Mouse (Mus musculus) heart, embryonic 12.5 days (tissue): ENCODE results near the gene Sowaha. TPM values are rescaled to one million over a fixed set of nuclear protein-coding genes. Genes with fewer than 3 reads are reported as not detected.

Source experiments
- ATAC-seq: fragments of 200-750 bp; cut with Nextera tagmentation; 2 replicates; pipeline ENCODE4 v1.8.0; 2017; ENCODE audit warnings: moderate TSS enrichment, moderate library complexity; ENCODE audit not compliant: insufficient number of reproducible peaks, low FRiP score
- H3K27ac ChIP-seq: fragments of 300-500 bp; sonication (generic); 2 replicates; pipeline ENCODE4 v1.5.1; 2016; ENCODE audit warnings: mild to moderate bottlenecking, moderate library complexity; ENCODE audit not compliant: poor library complexity, severe bottlenecking
- H3K27me3 ChIP-seq: fragments of 300-500 bp; sonication (generic); replicated peaks from 2 replicates; pipeline ENCODE4 v1.6.1; 2016; ENCODE audit warnings: mild to moderate bottlenecking, moderate library complexity
- H3K36me3 ChIP-seq: fragments of 300-500 bp; sonication (generic); 2 replicates; pipeline ENCODE4 v1.6.1; 2016; ENCODE audit warnings: mild to moderate bottlenecking, moderate library complexity
- H3K4me1 ChIP-seq: fragments of 300-500 bp; sonication (generic); replicated peaks from 2 replicates; pipeline ENCODE4 v1.6.1; 2016; ENCODE audit warnings: mild to moderate bottlenecking
- H3K4me2 ChIP-seq: fragments of 300-500 bp; sonication (generic); 2 replicates; pipeline ENCODE4 v1.6.1; 2016; ENCODE audit warnings: mild to moderate bottlenecking, moderate library complexity
- H3K4me3 ChIP-seq: fragments of 300-500 bp; sonication (generic); 2 replicates; pipeline ENCODE4 v1.5.1; 2016; ENCODE audit warnings: mild to moderate bottlenecking
- H3K9ac ChIP-seq: fragments of 300-500 bp; sonication (generic); 2 replicates; pipeline ENCODE4 v1.6.1; 2016; ENCODE audit warnings: mild to moderate bottlenecking, moderate library complexity
- H3K9me3 ChIP-seq: fragments of 300-500 bp; sonication (generic); replicated peaks from 2 replicates; pipeline ENCODE4 v1.6.1; 2016; ENCODE audit warnings: mild to moderate bottlenecking, moderate library complexity
- WGBS: fragments of 180-500 bp; shearing (Covaris S2); methylation state at CpG from one replicate; pipeline ENCODE4 v1.1.7; 2016; 5-methylcytosine and 5-hydroxymethylcytosine counted together
- polyA plus RNA-seq: library from polyadenylated mRNA; unstranded; fragments of >200 nt; fragmentation: Nextera tagmentation; extraction: Ambion mirVana; gene quantifications from 2 replicates; pipeline ENCODE4 v1.2.1, GENCODE M21; 2016

The Sowaha gene
- polyA plus RNA-seq, 1 experiment from 2014 or later = 0.54 TPM

DNA sequence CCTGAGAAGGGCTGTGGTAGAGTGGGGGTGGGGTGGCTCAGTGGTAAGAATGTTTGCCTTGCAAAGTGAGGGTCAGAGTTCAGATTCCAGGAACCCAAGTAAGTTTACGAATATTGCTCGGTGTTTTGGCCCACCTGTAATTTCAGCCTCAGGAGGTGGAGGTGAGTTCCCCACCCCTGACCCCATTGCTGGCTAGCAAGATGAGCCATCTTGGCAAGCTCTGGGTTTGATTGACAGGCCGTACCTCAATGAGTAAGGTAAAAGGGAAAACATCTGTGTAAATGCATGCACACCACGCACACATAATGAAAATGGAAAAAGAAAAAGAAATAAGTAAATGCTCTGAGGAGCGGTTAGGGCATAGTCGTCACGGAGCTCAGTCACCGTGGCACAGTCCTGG lies 24.3 kb upstream of the Sowaha start:
- 87% methylated on average over 8 of the region's 8 CpGs for WGBS
- Histone ChIP-seq H3K36me3 (no peaks in the 10 kb centered on the region), H3K9ac (no peak overlapping the region), H3K9me3 (no peaks in the 10 kb centered on the region), H3K4me3 (no peak overlapping the region), H3K27me3 (no peaks in the 10 kb centered on the region), H3K4me1 (peaks cover 6% of the 10 kb centered on the region), H3K4me2 (no peak overlapping the region), H3K27ac (no peak overlapping the region)
- no peak for ATAC-seq

DNA sequence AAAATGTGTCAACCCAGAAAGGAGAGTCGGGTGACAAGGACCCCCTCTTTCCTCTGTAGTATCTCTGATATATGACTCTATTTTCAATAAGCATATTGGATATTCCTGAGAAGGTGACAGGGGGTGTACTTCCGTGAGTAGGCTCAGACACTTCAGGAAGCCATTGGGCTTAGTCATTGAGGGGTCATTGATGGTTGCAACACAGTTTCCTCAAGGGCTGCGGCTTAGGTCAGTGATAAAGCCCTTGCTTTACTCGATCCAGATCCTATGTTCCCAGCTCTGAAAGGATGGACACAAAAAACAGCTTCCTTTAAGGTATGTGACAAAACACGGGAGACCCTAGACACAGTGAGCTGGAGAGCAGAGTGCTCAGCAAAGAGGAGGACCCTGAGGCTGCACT lies 23.7 kb upstream of the Sowaha start:
- Histone ChIP-seq H3K27ac (no peak overlapping the region), H3K9ac (no peak overlapping the region), H3K4me2 (no peak overlapping the region), H3K4me3 (no peak overlapping the region), H3K27me3 (no peaks in the 10 kb centered on the region), H3K9me3 (no peaks in the 10 kb centered on the region), H3K36me3 (no peaks in the 10 kb centered on the region), H3K4me1 (peaks cover 6% of the 10 kb centered on the region)
- no peak for ATAC-seq
- WGBS = 61% methylated on average over 5 of the region's 5 CpGs

- 74% methylated on average over 8 of the region's 8 CpGs for WGBS
- Histone ChIP-seq H3K4me1 (peaks cover 6% of the 10 kb centered on the region), H3K4me3 (no peak overlapping the region), H3K9me3 (no peaks in the 10 kb centered on the region), H3K27ac (no peak overlapping the region), H3K4me2 (no peak overlapping the region), H3K27me3 (no peaks in the 10 kb centered on the region; the same call in 1 of the 2 replicates), H3K36me3 (no peaks in the 10 kb centered on the region), H3K9ac (no peak overlapping the region)
- no peak for ATAC-seq
These were observed 22.1 kb upstream of the Sowaha start for GRCm38 (mm10) chr11:53502039-53502765.

GRCm38 (mm10) chr11:53500569-53500968 lies 20.5 kb upstream of the Sowaha start:
- H3K4me2 ChIP-seq = peak overlapping the region; percentile 62
- ATAC-seq = no peak; the same call in 1 of the 2 replicates
- H3K27ac ChIP-seq = no peak overlapping the region
- H3K27me3 ChIP-seq = no peaks in the 10 kb centered on the region; the same call in 1 of the 2 replicates
- 6% methylated on average over 11 of the region's 11 CpGs for WGBS
- H3K9ac ChIP-seq = no peak overlapping the region
- H3K4me1 ChIP-seq = peaks cover 6% of the 10 kb centered on the region
- H3K36me3 ChIP-seq = no peaks in the 10 kb centered on the region
- H3K4me3 ChIP-seq = peak overlapping the region; percentile 3; the same call in 1 of the 2 replicates
- no peaks in the 10 kb centered on the region for H3K9me3 ChIP-seq

GRCm38 (mm10) chr11:53496946-53497345 lies 16.9 kb upstream of the Sowaha start:
- H3K27ac ChIP-seq = no peak overlapping the region
- no peak overlapping the region for H3K9ac ChIP-seq
- H3K36me3 ChIP-seq = no peaks in the 10 kb centered on the region
- no peak overlapping the region for H3K4me3 ChIP-seq
- ATAC-seq = no peak
- H3K4me2 ChIP-seq = no peak overlapping the region
- 72% methylated on average over 6 of the region's 6 CpGs for WGBS
- peaks cover 20% of the 10 kb centered on the region for H3K4me1 ChIP-seq
- H3K27me3 ChIP-seq = no peaks in the 10 kb centered on the region; the same call in 1 of the 2 replicates
- H3K9me3 ChIP-seq = no peaks in the 10 kb centered on the region

DNA sequence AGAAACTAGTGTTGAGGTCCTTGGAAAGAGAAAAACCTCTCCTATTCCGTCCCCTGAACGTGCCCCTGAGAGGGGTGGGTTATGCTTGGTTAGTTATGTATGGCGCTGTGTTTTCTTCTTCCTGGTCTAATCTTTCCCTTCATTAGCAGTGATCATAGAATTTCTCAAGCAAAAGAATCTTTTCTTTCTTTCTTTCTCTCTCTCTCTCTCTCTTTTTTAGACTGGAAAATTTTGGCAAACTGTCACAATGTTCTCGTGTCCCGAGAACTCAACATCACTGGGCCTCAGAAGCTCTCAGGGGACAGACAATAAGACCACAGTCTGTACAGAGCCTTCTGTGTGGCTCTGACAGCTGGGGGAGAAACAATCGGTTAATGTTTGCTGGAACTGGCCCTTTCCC lies 15.3 kb upstream of the Sowaha start:
- Histone ChIP-seq H3K4me3 (no peak overlapping the region), H3K4me1 (peaks cover 17% of the 10 kb centered on the region), H3K27me3 (no peaks in the 10 kb centered on the region; the same call in 1 of the 2 replicates), H3K9me3 (no peaks in the 10 kb centered on the region), H3K27ac (no peak overlapping the region), H3K36me3 (no peaks in the 10 kb centered on the region), H3K9ac (no peak overlapping the region), H3K4me2 (no peak overlapping the region)
- WGBS = 56% methylated on average over 6 of the region's 6 CpGs
- ATAC-seq = no peak

GRCm38 (mm10) chr11:53493243-53493955 lies 13.3 kb upstream of the Sowaha start:
- peaks cover 1% of the 10 kb centered on the region; the same call in 1 of the 2 replicates for H3K27me3 ChIP-seq
- H3K27ac ChIP-seq = peak overlapping the region; percentile 11; the same call in 1 of the 2 replicates
- H3K36me3 ChIP-seq = no peaks in the 10 kb centered on the region
- H3K9me3 ChIP-seq = no peaks in the 10 kb centered on the region
- no peak overlapping the region for H3K9ac ChIP-seq
- ATAC-seq = no peak
- peaks cover 16% of the 10 kb centered on the region for H3K4me1 ChIP-seq
- no peak overlapping the region for H3K4me2 ChIP-seq
- WGBS = 29% methylated on average over 3 of the region's 3 CpGs
- no peak overlapping the region for H3K4me3 ChIP-seq

DNA sequence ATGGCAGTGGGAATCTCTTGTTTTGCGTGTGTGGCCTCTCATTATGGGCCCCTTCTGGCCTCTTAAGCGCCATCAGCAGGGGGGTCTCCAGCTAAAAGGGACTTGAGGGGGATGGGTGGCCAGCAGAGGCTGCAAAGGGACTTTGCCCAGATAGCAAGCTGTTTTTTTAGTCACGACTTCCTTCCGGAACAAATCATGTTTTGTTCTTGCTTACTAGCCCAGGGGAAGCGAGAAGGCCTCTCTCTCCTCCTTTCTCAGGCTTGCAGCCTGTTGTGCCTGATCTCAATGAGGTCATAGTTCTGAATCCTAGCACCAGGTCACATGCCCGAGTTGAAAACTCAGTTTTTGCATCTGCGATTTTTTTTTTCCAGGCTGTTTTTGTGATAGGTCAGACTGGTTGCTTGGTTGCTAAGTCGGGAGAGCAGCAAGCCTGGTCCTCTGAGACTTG lies 11.9 kb upstream of the Sowaha start:
- ATAC-seq = no peak
- no peak overlapping the region for H3K27ac ChIP-seq
- no peaks in the 10 kb centered on the region for H3K36me3 ChIP-seq
- peaks cover 16% of the 10 kb centered on the region for H3K27me3 ChIP-seq
- 21% methylated on average over 8 of the region's 8 CpGs for WGBS
- H3K4me3 ChIP-seq = no peak overlapping the region
- no peak overlapping the region for H3K4me2 ChIP-seq
- H3K9me3 ChIP-seq = no peaks in the 10 kb centered on the region
- no peak overlapping the region for H3K9ac ChIP-seq
- peaks cover 24% of the 10 kb centered on the region for H3K4me1 ChIP-seq

GRCm38 (mm10) chr11:53489421-53489820 lies 9.3 kb upstream of the Sowaha start:
- Histone ChIP-seq H3K4me2 (no peak overlapping the region), H3K27me3 (peaks cover 28% of the 10 kb centered on the region), H3K9me3 (no peaks in the 10 kb centered on the region), H3K9ac (no peak overlapping the region), H3K36me3 (no peaks in the 10 kb centered on the region), H3K27ac (no peak overlapping the region), H3K4me1 (peaks cover 28% of the 10 kb centered on the region), H3K4me3 (no peak overlapping the region)
- no peak for ATAC-seq
- 86% methylated on average over 9 of the region's 9 CpGs for WGBS

GRCm38 (mm10) chr11:53489007-53489406 lies 8.9 kb upstream of the Sowaha start:
- Histone ChIP-seq H3K9me3 (no peaks in the 10 kb centered on the region), H3K27ac (no peak overlapping the region), H3K4me2 (no peak overlapping the region), H3K36me3 (no peaks in the 10 kb centered on the region), H3K9ac (no peak overlapping the region), H3K4me3 (no peak overlapping the region), H3K27me3 (peaks cover 28% of the 10 kb centered on the region), H3K4me1 (peaks cover 28% of the 10 kb centered on the region)
- 92% methylated on average over 5 of the region's 5 CpGs for WGBS
- no peak for ATAC-seq

DNA sequence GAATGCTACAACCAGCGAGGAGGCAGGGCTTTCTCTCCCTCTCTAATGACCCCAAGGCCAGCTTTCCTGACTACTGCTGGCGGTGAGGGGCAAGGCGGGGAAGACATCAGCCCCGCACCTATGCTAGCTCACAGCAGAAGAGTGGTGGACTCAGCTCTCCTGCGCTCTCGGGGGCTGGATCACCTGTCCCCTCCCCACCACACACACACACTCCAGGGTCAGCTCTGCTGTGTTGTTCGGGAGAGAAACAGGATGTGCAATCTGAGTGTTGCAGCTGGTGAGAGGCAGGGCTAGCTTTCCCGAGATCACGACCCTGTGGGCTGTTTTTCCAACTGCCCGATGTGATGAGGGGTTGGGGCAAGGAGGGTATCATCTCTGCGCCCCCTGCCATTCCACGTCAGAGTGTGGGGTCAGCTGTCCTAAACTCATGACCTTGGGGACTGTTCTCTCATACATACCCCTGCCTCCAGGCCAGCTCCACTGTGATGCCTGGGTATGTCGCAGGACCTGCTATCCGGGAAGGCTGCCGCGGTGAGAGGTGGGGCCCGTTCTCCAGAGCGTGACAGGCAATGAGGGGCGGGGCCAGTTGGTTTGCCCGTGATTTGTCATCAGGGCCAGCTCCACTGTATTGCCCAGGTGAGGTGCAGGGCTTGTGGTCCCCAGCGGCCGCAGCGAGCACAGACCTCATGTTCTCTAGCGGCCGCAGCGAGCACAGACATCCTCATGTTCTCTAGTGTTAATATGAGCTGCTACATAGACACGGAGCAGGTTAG lies 6.9 kb upstream of the Sowaha start:
- no peak for ATAC-seq
- Histone ChIP-seq H3K27me3 (peaks cover 28% of the 10 kb centered on the region), H3K9me3 (no peaks in the 10 kb centered on the region), H3K4me1 (peaks cover 15% of the 10 kb centered on the region), H3K36me3 (no peaks in the 10 kb centered on the region), H3K9ac (peak overlapping the region; percentile 34), H3K27ac (no peak overlapping the region), H3K4me2 (peak overlapping the region; percentile 65), H3K4me3 (peak overlapping the region; percentile 27)
- 15% methylated on average over 27 of the region's 27 CpGs for WGBS
